Mouse (Mus musculus) urinary bladder, postnatal 10 days (tissue): ENCODE data around the gene Fam53b.

Experiments
- DNase-seq: peaks from one replicate; pipeline ENCODE4 v3.0.0; 2022; ENCODE audit warnings: low spot score

The Fam53b gene

GRCm38 (mm10) chr7:132787496-132788190 is 26.0 kb downstream of the Fam53b start:
- DNase-seq = no peak

- no peak for DNase-seq
Observed at GRCm38 (mm10) chr7:132787022-132787421, 26.7 kb downstream of the Fam53b start.

GRCm38 (mm10) chr7:132786522-132786921 is 27.2 kb downstream of the Fam53b start:
- DNase-seq = no peak

GRCm38 (mm10) chr7:132786011-132786410 is 27.7 kb downstream of the Fam53b start:
- no peak for DNase-seq

- DNase-seq = no peak
Observed at GRCm38 (mm10) chr7:132784101-132784500, 29.6 kb downstream of the Fam53b start.

GRCm38 (mm10) chr7:132781850-132782249 is 31.8 kb downstream of the Fam53b start:
- DNase-seq = no peak

GRCm38 (mm10) chr7:132781130-132781814 is 32.4 kb downstream of the Fam53b start:
- no peak for DNase-seq

- DNase-seq = no peak
Observed at GRCm38 (mm10) chr7:132780611-132781010, 33.1 kb downstream of the Fam53b start.

GRCm38 (mm10) chr7:132778630-132779029 is 35.1 kb downstream of the Fam53b start:
- DNase-seq = no peak

- no peak for DNase-seq
Observed at GRCm38 (mm10) chr7:132777728-132778453, 35.8 kb downstream of the Fam53b start.

GRCm38 (mm10) chr7:132777117-132777516 is 36.6 kb downstream of the Fam53b start:
- no peak for DNase-seq

GRCm38 (mm10) chr7:132776338-132777111 is 37.2 kb downstream of the Fam53b start:
- no peak for DNase-seq

GRCm38 (mm10) chr7:132775922-132776321 is 37.8 kb downstream of the Fam53b start:
- DNase-seq = no peak

- DNase-seq = no peak
Observed at GRCm38 (mm10) chr7:132775333-132775732, 38.4 kb downstream of the Fam53b start.

- no peak for DNase-seq
Observed at GRCm38 (mm10) chr7:132773011-132773705, 40.5 kb downstream of the Fam53b start.

- no peak for DNase-seq
Observed at GRCm38 (mm10) chr7:132772440-132772839, 41.2 kb downstream of the Fam53b start.

- no peak for DNase-seq
Observed at GRCm38 (mm10) chr7:132768498-132769344, 45.0 kb downstream of the Fam53b start.

GRCm38 (mm10) chr7:132767999-132768370 is 45.7 kb downstream of the Fam53b start:
- no peak for DNase-seq

GRCm38 (mm10) chr7:132767233-132767998 is 46.3 kb downstream of the Fam53b start:
- DNase-seq = no peak
